Mouse (Mus musculus) lung, embryonic 15.5 days (tissue): ENCODE measurements around the gene Crhr2. TPM values are rescaled to one million over a fixed set of nuclear protein-coding genes. Genes with fewer than 3 reads are reported as not detected.

Source experiments
- ATAC-seq: fragments of 200-750 bp; cut with Nextera tagmentation; 2 replicates; pipeline ENCODE4 v1.8.0; 2017; ENCODE audit warnings: moderate number of reproducible peaks, borderline replicate concordance; ENCODE audit not compliant: low FRiP score, low TSS enrichment; ENCODE audit errors: extremely low read depth
- H3K27ac ChIP-seq: fragments of 300-500 bp; sonication (generic); 2 replicates; pipeline ENCODE4 v1.5.1; 2015; ENCODE audit warnings: moderate library complexity, mild to moderate bottlenecking, inconsistent platforms
- H3K27me3 ChIP-seq: fragments of 300-500 bp; sonication (generic); 2 replicates; pipeline ENCODE4 v1.6.1; 2015; ENCODE audit warnings: inconsistent platforms
- H3K36me3 ChIP-seq: fragments of 300-500 bp; sonication (generic); 2 replicates; pipeline ENCODE4 v1.6.1; 2015; ENCODE audit warnings: inconsistent platforms
- H3K4me1 ChIP-seq: fragments of 300-500 bp; sonication (generic); 2 replicates; pipeline ENCODE4 v1.6.1; 2015; ENCODE audit warnings: inconsistent platforms
- H3K4me2 ChIP-seq: fragments of 300-500 bp; sonication (generic); 2 replicates; pipeline ENCODE4 v1.6.1; 2015; ENCODE audit warnings: inconsistent platforms, mild to moderate bottlenecking, moderate library complexity
- H3K4me3 ChIP-seq: fragments of 300-500 bp; sonication (generic); 2 replicates; pipeline ENCODE4 v1.5.1; 2015; ENCODE audit warnings: mild to moderate bottlenecking, inconsistent platforms
- H3K9ac ChIP-seq: fragments of 300-500 bp; sonication (generic); 2 replicates; pipeline ENCODE4 v1.6.1; 2015; ENCODE audit warnings: inconsistent platforms
- H3K9me3 ChIP-seq: fragments of 300-500 bp; sonication (generic); 2 replicates; pipeline ENCODE4 v1.6.1; 2016; ENCODE audit warnings: inconsistent platforms
- WGBS: fragments of 180-500 bp; shearing (Covaris S2); methylation state at CpG from one replicate; pipeline ENCODE4 v1.1.7; 2015; 5-methylcytosine and 5-hydroxymethylcytosine counted together
- polyA plus RNA-seq: library from polyadenylated mRNA; unstranded; fragments of >200 nt; fragmentation: Nextera tagmentation; extraction: Ambion mirVana; gene quantifications from 2 replicates; pipeline ENCODE4 v1.2.1, GENCODE M21; 2015

Crhr2 gene
- polyA plus RNA-seq, 1 experiment from 2014 or later, result 0.42 TPM

GRCm38 (mm10) chr6:55117325-55118109 is 15.3 kb downstream of the Crhr2 start:
- peak; percentile 68; the same call in 1 of the 2 replicates for ATAC-seq
- Histone ChIP-seq H3K27me3 (peaks cover 85% of the 10 kb centered on the region), H3K9ac (no peak overlapping the region)

GRCm38 (mm10) chr6:55108358-55108757 is 24.5 kb downstream of the Crhr2 start:
- Histone ChIP-seq H3K9me3 (no peaks in the 10 kb centered on the region), H3K4me1 (no peaks in the 10 kb centered on the region), H3K36me3 (no peaks in the 10 kb centered on the region), H3K9ac (no peak overlapping the region), H3K27me3 (0 out of 2 replicates have a peak, but pooled peaks cover 8% of the 10 kb centered on the region), H3K4me3 (no peak overlapping the region), H3K4me2 (no peak overlapping the region), H3K27ac (no peak overlapping the region)
- 13% methylated on average over 7 of the region's 7 CpGs for WGBS
- no peak for ATAC-seq

More at GRCm38 (mm10) chr6:55117325-55118109, 15.3 kb downstream of the Crhr2 start:
- under 1% methylated on average over 68 of the region's 68 CpGs for WGBS
- no peaks in the 10 kb centered on the region for H3K36me3 ChIP-seq
- no peaks in the 10 kb centered on the region for H3K9me3 ChIP-seq
- H3K27ac ChIP-seq, result no peak overlapping the region
- peak overlapping the region; percentile 49 for H3K4me3 ChIP-seq
- H3K4me2 ChIP-seq, result peak overlapping the region; percentile 87
- peaks cover 8% of the 10 kb centered on the region for H3K4me1 ChIP-seq

GRCm38 (mm10) chr6:55098603-55099002 is 34.2 kb downstream of the Crhr2 start:
- Histone ChIP-seq H3K9ac (no peak overlapping the region), H3K4me1 (peaks cover 13% of the 10 kb centered on the region; the same call in 1 of the 2 replicates), H3K27me3 (no peaks in the 10 kb centered on the region), H3K4me3 (no peak overlapping the region), H3K36me3 (no peaks in the 10 kb centered on the region), H3K9me3 (no peaks in the 10 kb centered on the region), H3K4me2 (no peak overlapping the region), H3K27ac (no peak overlapping the region)
- no peak for ATAC-seq
- WGBS, result 77% methylated on average over 5 of the region's 5 CpGs

- Histone ChIP-seq H3K4me2 (no peak overlapping the region), H3K4me1 (peaks cover 13% of the 10 kb centered on the region; the same call in 1 of the 2 replicates), H3K9me3 (no peaks in the 10 kb centered on the region), H3K9ac (no peak overlapping the region), H3K27me3 (no peaks in the 10 kb centered on the region), H3K27ac (no peak overlapping the region), H3K4me3 (no peak overlapping the region), H3K36me3 (no peaks in the 10 kb centered on the region)
- 41% methylated on average over 5 of the region's 5 CpGs for WGBS
- no peak for ATAC-seq
Measured at GRCm38 (mm10) chr6:55098030-55098429, 34.8 kb downstream of the Crhr2 start.

- ATAC-seq, result no peak
- H3K4me2 ChIP-seq, result no peak overlapping the region
- H3K27ac ChIP-seq, result no peak overlapping the region
- no peak overlapping the region for H3K9ac ChIP-seq
- H3K4me3 ChIP-seq, result no peak overlapping the region
- no peaks in the 10 kb centered on the region for H3K36me3 ChIP-seq
- peaks cover 9% of the 10 kb centered on the region; the same call in 1 of the 2 replicates for H3K4me1 ChIP-seq
- 34% methylated on average over 6 of the region's 6 CpGs for WGBS
- no peaks in the 10 kb centered on the region for H3K27me3 ChIP-seq
- H3K9me3 ChIP-seq, result no peaks in the 10 kb centered on the region
Measured at GRCm38 (mm10) chr6:55093431-55094146, 39.2 kb downstream of the Crhr2 start.

- H3K4me1 ChIP-seq, result no peaks in the 10 kb centered on the region
- H3K4me2 ChIP-seq, result no peak overlapping the region
- no peak overlapping the region for H3K4me3 ChIP-seq
- H3K9me3 ChIP-seq, result no peaks in the 10 kb centered on the region
- no peak overlapping the region for H3K9ac ChIP-seq
- H3K27me3 ChIP-seq, result no peaks in the 10 kb centered on the region
- H3K36me3 ChIP-seq, result no peaks in the 10 kb centered on the region
- ATAC-seq, result no peak
- WGBS, result 89% methylated on average over 9 of the region's 9 CpGs
- no peak overlapping the region for H3K27ac ChIP-seq
Measured at GRCm38 (mm10) chr6:55091396-55091795, 41.4 kb downstream of the Crhr2 start.

GRCm38 (mm10) chr6:55090639-55091038 is 42.2 kb downstream of the Crhr2 start:
- H3K9ac ChIP-seq, result no peak overlapping the region
- H3K27me3 ChIP-seq, result no peaks in the 10 kb centered on the region
- 42% methylated on average over 4 of the region's 4 CpGs for WGBS
- H3K36me3 ChIP-seq, result no peaks in the 10 kb centered on the region
- H3K27ac ChIP-seq, result no peak overlapping the region
- ATAC-seq, result no peak
- no peak overlapping the region for H3K4me3 ChIP-seq
- H3K4me1 ChIP-seq, result no peaks in the 10 kb centered on the region
- H3K9me3 ChIP-seq, result no peaks in the 10 kb centered on the region
- H3K4me2 ChIP-seq, result no peak overlapping the region

- no peak overlapping the region for H3K4me3 ChIP-seq
- H3K4me1 ChIP-seq, result no peaks in the 10 kb centered on the region
- no peaks in the 10 kb centered on the region for H3K9me3 ChIP-seq
- no peaks in the 10 kb centered on the region for H3K36me3 ChIP-seq
- no peak overlapping the region for H3K4me2 ChIP-seq
- no peak for ATAC-seq
- 28% methylated on average over 4 of the region's 4 CpGs for WGBS
- H3K27ac ChIP-seq, result no peak overlapping the region
- no peaks in the 10 kb centered on the region for H3K27me3 ChIP-seq
- H3K9ac ChIP-seq, result no peak overlapping the region
Measured at GRCm38 (mm10) chr6:55087355-55087754, 45.5 kb downstream of the Crhr2 start.

GRCm38 (mm10) chr6:55082261-55083051 is 50.4 kb downstream of the Crhr2 start:
- Histone ChIP-seq H3K9ac (no peak overlapping the region), H3K4me3 (no peak overlapping the region), H3K4me2 (no peak overlapping the region), H3K4me1 (no peaks in the 10 kb centered on the region), H3K36me3 (peaks cover 31% of the 10 kb centered on the region), H3K9me3 (no peaks in the 10 kb centered on the region), H3K27me3 (no peaks in the 10 kb centered on the region), H3K27ac (no peak overlapping the region)
- no peak for ATAC-seq
- WGBS, result 71% methylated on average over 7 of the region's 7 CpGs

GRCm38 (mm10) chr6:55081379-55081778 is 51.4 kb downstream of the Crhr2 start:
- ATAC-seq, result no peak

GRCm38 (mm10) chr6:55076561-55077255 is 56.1 kb downstream of the Crhr2 start:
- H3K4me2 ChIP-seq, result no peak overlapping the region
- no peaks in the 10 kb centered on the region for H3K9me3 ChIP-seq
- no peak overlapping the region for H3K4me3 ChIP-seq
- 91% methylated on average over 4 of the region's 4 CpGs for WGBS
- no peak for ATAC-seq
- no peak overlapping the region for H3K9ac ChIP-seq
- H3K4me1 ChIP-seq, result no peaks in the 10 kb centered on the region
- H3K27ac ChIP-seq, result no peak overlapping the region
- H3K27me3 ChIP-seq, result no peaks in the 10 kb centered on the region
- H3K36me3 ChIP-seq, result peaks cover 70% of the 10 kb centered on the region

More at GRCm38 (mm10) chr6:55081379-55081778, 51.4 kb downstream of the Crhr2 start:
- Histone ChIP-seq H3K4me2 (no peak overlapping the region), H3K9me3 (no peaks in the 10 kb centered on the region), H3K9ac (no peak overlapping the region), H3K4me3 (no peak overlapping the region), H3K36me3 (peaks cover 41% of the 10 kb centered on the region), H3K27me3 (no peaks in the 10 kb centered on the region), H3K27ac (no peak overlapping the region), H3K4me1 (no peaks in the 10 kb centered on the region)
- WGBS, result 89% methylated on average over 3 of the region's 3 CpGs
